Mouse (Mus musculus) G1E (cell line): Measurements from ENCODE around the gene Olfr638.

ENCODE experiments used
- CTCF ChIP-seq: IDR thresholded peaks from 2 replicates; pipeline ENCODE4 v1.5.1; 2012; ENCODE audit warnings: low read depth, low read length, inconsistent platforms, mixed read lengths
- GATA1 ChIP-seq: IDR thresholded peaks from 2 replicates; pipeline ENCODE4 v1.6.1; 2012; ENCODE audit warnings: borderline replicate concordance, low read length, inconsistent platforms, mixed read lengths
- GATA2 ChIP-seq: IDR thresholded peaks from 2 replicates; pipeline ENCODE4 v1.6.1; 2012; ENCODE audit warnings: low read depth, low read length, inconsistent platforms, borderline replicate concordance
- POLR2AphosphoS5 ChIP-seq: IDR thresholded peaks from 2 replicates; pipeline ENCODE4 v1.6.1; 2012; ENCODE audit warnings: low read depth, low read length, inconsistent platforms; ENCODE audit not compliant: insufficient replicate concordance
- TAL1 ChIP-seq: conservative IDR thresholded peaks from 2 replicates; pipeline ENCODE4 v1.6.1; 2012; ENCODE audit warnings: low read depth, low read length, inconsistent platforms, mixed read lengths

GRCm38 (mm10) chr7:104017203-104017602, 18.7 kb downstream of the Olfr638 start, which contains the start of gene Olfr639:
- TF ChIP-seq CTCF (no peak), GATA1 (no peak), TAL1 (no peak), GATA2 (no peak), POLR2AphosphoS5 (no peak)
